Mouse (Mus musculus) CH12.LX (cell line): ENCODE measurements around the gene Lactbl1. TPM values are rescaled to one million over a fixed set of nuclear protein-coding genes. Genes with fewer than 3 reads are reported as not detected.
A peak's percentile ranks its signal among the peaks of the same experiment; 100 is the strongest.

Experiments
- DNase-seq: peaks from one replicate; pipeline ENCODE4 v3.0.0-alpha.2; 2013; ENCODE audit errors: extremely low read depth
- H3K27ac ChIP-seq: 2 replicates; pipeline ENCODE4 v1.5.1; 2012; ENCODE audit warnings: low read depth, mild to moderate bottlenecking, control low read depth, moderate library complexity; ENCODE audit not compliant: insufficient read depth
- H3K27me3 ChIP-seq: replicated peaks from 2 replicates; pipeline ENCODE3; 2012; ENCODE audit warnings: inconsistent platforms
- H3K36me3 ChIP-seq, 2 experiments: replicated peaks in 1 of 2; 2 replicates each; pipeline versions ENCODE3 to v1.6.1; 2012; ENCODE audit warnings: inconsistent platforms in 1 of 2, low read length in 1 of 2, mild to moderate bottlenecking in 1 of 2, mixed read lengths in 1 of 2, moderate library complexity in 1 of 2; ENCODE audit not compliant: control insufficient read depth in 1 of 2, insufficient read depth in 1 of 2
- H3K4me1 ChIP-seq, 2 experiments: 2 replicates each; pipeline ENCODE4 v1.6.1; 2012; ENCODE audit warnings: inconsistent platforms in 1 of 2, moderate library complexity in 1 of 2; ENCODE audit not compliant: insufficient read depth in 2 of 2, control insufficient read depth in 1 of 2
- H3K4me2 ChIP-seq: 2 replicates; pipeline ENCODE4 v1.6.1; 2012; ENCODE audit warnings: low read depth, mild to moderate bottlenecking, control low read depth; ENCODE audit not compliant: poor library complexity, insufficient read depth, severe bottlenecking
- H3K4me3 ChIP-seq, 3 experiments: fragments of 150-350 bp in 1 of 3; sonication (generic) in 1 of 3; replicated peaks in 1 of 3; 2 replicates each; pipeline versions ENCODE3 to v1.5.1; 2011 to 2012; ENCODE audit warnings: low read depth in 2 of 3, low read length in 2 of 3, mild to moderate bottlenecking in 2 of 3, moderate library complexity in 2 of 3, control low read depth in 1 of 3, improper control_type of control experiment in 1 of 3, inconsistent platforms in 1 of 3, mixed read lengths in 1 of 3; ENCODE audit not compliant: poor library complexity in 1 of 3
- H3K79me2 ChIP-seq: replicated peaks from 2 replicates; pipeline ENCODE4 v1.6.1; 2012; ENCODE audit warnings: mild to moderate bottlenecking, moderate library complexity; ENCODE audit not compliant: control insufficient read depth, poor library complexity, insufficient read depth, severe bottlenecking; ENCODE audit errors: extremely low read depth
- H3K9ac ChIP-seq: 2 replicates; pipeline ENCODE4 v1.6.1; 2012; ENCODE audit warnings: low read depth, mild to moderate bottlenecking, control low read depth, moderate library complexity; ENCODE audit not compliant: insufficient read depth
- H3K9me3 ChIP-seq: replicated peaks from 2 replicates; pipeline ENCODE3; 2012; ENCODE audit warnings: low read length, inconsistent platforms, mixed read lengths
- BHLHE40 ChIP-seq: IDR thresholded peaks from 2 replicates; pipeline ENCODE4 v1.6.1; 2011; ENCODE audit warnings: mild to moderate bottlenecking, low read depth, low read length, improper control_type of control experiment
- CHD1 ChIP-seq: IDR thresholded peaks from 2 replicates; pipeline ENCODE4 v1.6.1; 2012; ENCODE audit warnings: low read depth, low read length, improper control_type of control experiment, inconsistent platforms
- CHD2 ChIP-seq: IDR thresholded peaks from 2 replicates; pipeline ENCODE4 v1.6.1; 2011; ENCODE audit warnings: low read length, improper control_type of control experiment
- CTCF ChIP-seq, 2 experiments: IDR thresholded peaks in 1 of 2; conservative IDR thresholded peaks in 1 of 2; 2 replicates each; pipeline ENCODE4 v1.5.1; 2011 to 2012; ENCODE audit warnings: low read depth in 2 of 2, low read length in 2 of 2, improper control_type of control experiment in 1 of 2, inconsistent platforms in 1 of 2, mild to moderate bottlenecking in 1 of 2, moderate library complexity in 1 of 2
- E2F4 ChIP-seq: IDR thresholded peaks from 2 replicates; pipeline ENCODE4 v1.6.1; 2011; ENCODE audit warnings: low read depth, low read length, improper control_type of control experiment; ENCODE audit not compliant: insufficient replicate concordance
- ELF1 ChIP-seq: IDR thresholded peaks from 2 replicates; pipeline ENCODE4 v1.6.1; 2014; ENCODE audit warnings: low read depth, mild to moderate bottlenecking, inconsistent platforms, low read length, improper control_type of control experiment
- EP300 ChIP-seq: IDR thresholded peaks from 2 replicates; pipeline ENCODE4 v1.6.1; 2011; ENCODE audit warnings: low read length, improper control_type of control experiment
- ETS1 ChIP-seq: conservative IDR thresholded peaks from 2 replicates; pipeline ENCODE4 v1.6.1; 2012; ENCODE audit warnings: low read depth, mild to moderate bottlenecking, inconsistent platforms, low read length, improper control_type of control experiment, moderate library complexity
- GABPA ChIP-seq: IDR thresholded peaks from 2 replicates; pipeline ENCODE4 v1.6.1; 2012; ENCODE audit warnings: low read depth, low read length, improper control_type of control experiment, inconsistent platforms; ENCODE audit not compliant: insufficient replicate concordance
- HCFC1 ChIP-seq: IDR thresholded peaks from 2 replicates; pipeline ENCODE4 v1.6.1; 2012; ENCODE audit warnings: low read depth, mild to moderate bottlenecking, inconsistent platforms, low read length, improper control_type of control experiment
- IRF4 ChIP-seq: IDR thresholded peaks from 2 replicates; pipeline ENCODE4 v1.6.1; 2014; ENCODE audit warnings: low read depth, mild to moderate bottlenecking, inconsistent platforms, low read length, improper control_type of control experiment
- JUN ChIP-seq: IDR thresholded peaks from 2 replicates; pipeline ENCODE4 v1.6.1; 2011; ENCODE audit warnings: low read depth, mild to moderate bottlenecking, low read length, improper control_type of control experiment, moderate library complexity; ENCODE audit not compliant: insufficient read depth
- JUND ChIP-seq: conservative IDR thresholded peaks from 2 replicates; pipeline ENCODE4 v1.6.1; 2011; ENCODE audit warnings: low read depth, low read length, improper control_type of control experiment
- KAT2A ChIP-seq: IDR thresholded peaks from 2 replicates; pipeline ENCODE4 v1.6.1; 2012; ENCODE audit warnings: low read length, improper control_type of control experiment, inconsistent platforms; ENCODE audit not compliant: insufficient replicate concordance
- MAFK ChIP-seq: IDR thresholded peaks from 2 replicates; pipeline ENCODE4 v1.6.1; 2011; ENCODE audit warnings: low read length, improper control_type of control experiment; ENCODE audit not compliant: insufficient replicate concordance
- MAX ChIP-seq: IDR thresholded peaks from 2 replicates; pipeline ENCODE4 v1.6.1; 2011; ENCODE audit warnings: low read length, improper control_type of control experiment
- MAZ ChIP-seq: IDR thresholded peaks from 2 replicates; pipeline ENCODE4 v1.6.1; 2012; ENCODE audit warnings: low read depth, mild to moderate bottlenecking, inconsistent platforms, low read length, improper control_type of control experiment, moderate library complexity
- MEF2A ChIP-seq: IDR thresholded peaks from 2 replicates; pipeline ENCODE4 v1.6.1; 2014; ENCODE audit warnings: low read depth, mild to moderate bottlenecking, inconsistent platforms, low read length, improper control_type of control experiment, borderline replicate concordance
- MXI1 ChIP-seq: IDR thresholded peaks from 2 replicates; pipeline ENCODE4 v1.6.1; 2011; ENCODE audit warnings: mild to moderate bottlenecking, low read depth, low read length, improper control_type of control experiment
- MYC ChIP-seq: IDR thresholded peaks from 2 replicates; pipeline ENCODE4 v1.6.1; 2011; ENCODE audit warnings: low read depth, mild to moderate bottlenecking, improper control_type of control experiment, low read length
- NELFE ChIP-seq: IDR thresholded peaks from 2 replicates; pipeline ENCODE4 v1.6.1; 2011; ENCODE audit warnings: low read depth, low read length, improper control_type of control experiment
- NRF1 ChIP-seq: IDR thresholded peaks from 2 replicates; pipeline ENCODE4 v1.6.1; 2014; ENCODE audit warnings: low read depth, mild to moderate bottlenecking, inconsistent platforms, low read length, improper control_type of control experiment, moderate library complexity
- PAX5 ChIP-seq: IDR thresholded peaks from 2 replicates; pipeline ENCODE4 v1.6.1; 2012; ENCODE audit warnings: low read length, inconsistent platforms, mixed read lengths
- POLR2A ChIP-seq: IDR thresholded peaks from 2 replicates; pipeline ENCODE4 v1.6.1; 2011; ENCODE audit warnings: low read depth, mild to moderate bottlenecking, improper control_type of control experiment, low read length
- POLR2AphosphoS2 ChIP-seq: IDR thresholded peaks from 2 replicates; pipeline ENCODE4 v1.6.1; 2011; ENCODE audit warnings: low read depth, low read length, improper control_type of control experiment
- RAD21 ChIP-seq: IDR thresholded peaks from 2 replicates; pipeline ENCODE4 v1.6.1; 2011; ENCODE audit warnings: low read depth, mild to moderate bottlenecking, low read length, improper control_type of control experiment, moderate library complexity
- RCOR1 ChIP-seq: conservative IDR thresholded peaks from 2 replicates; pipeline ENCODE4 v1.6.1; 2012; ENCODE audit warnings: low read depth, mild to moderate bottlenecking, inconsistent platforms, low read length, improper control_type of control experiment
- SIN3A ChIP-seq: IDR thresholded peaks from 2 replicates; pipeline ENCODE4 v1.6.1; 2012; ENCODE audit warnings: low read length, improper control_type of control experiment, inconsistent platforms
- SMC3 ChIP-seq: IDR thresholded peaks from 2 replicates; pipeline ENCODE4 v1.6.1; 2011; ENCODE audit warnings: low read depth, low read length, improper control_type of control experiment
- TBP ChIP-seq: conservative IDR thresholded peaks from 2 replicates; pipeline ENCODE4 v1.6.1; 2011; ENCODE audit warnings: low read depth, low read length, improper control_type of control experiment
- TCF12 ChIP-seq: IDR thresholded peaks from 2 replicates; pipeline ENCODE4 v1.6.1; 2014; ENCODE audit warnings: low read depth, mild to moderate bottlenecking, inconsistent platforms, low read length, improper control_type of control experiment
- UBTF ChIP-seq: IDR thresholded peaks from 2 replicates; pipeline ENCODE4 v1.6.1; 2012; ENCODE audit warnings: low read depth, mild to moderate bottlenecking, inconsistent platforms, low read length, improper control_type of control experiment, moderate library complexity
- USF1 ChIP-seq: IDR thresholded peaks from 2 replicates; pipeline ENCODE4 v1.6.1; 2014; ENCODE audit warnings: low read depth, mild to moderate bottlenecking, inconsistent platforms, low read length, improper control_type of control experiment
- USF2 ChIP-seq: conservative IDR thresholded peaks from 2 replicates; pipeline ENCODE4 v1.6.1; 2011; ENCODE audit warnings: low read depth, low read length, improper control_type of control experiment
- ZC3H11A ChIP-seq: IDR thresholded peaks from 2 replicates; pipeline ENCODE4 v1.6.1; 2012; ENCODE audit warnings: low read depth, mild to moderate bottlenecking, inconsistent platforms, low read length, improper control_type of control experiment
- ZKSCAN1 ChIP-seq: IDR thresholded peaks from 2 replicates; pipeline ENCODE4 v1.6.1; 2012; ENCODE audit warnings: low read depth, inconsistent platforms, low read length, improper control_type of control experiment, borderline replicate concordance
- ZMIZ1 ChIP-seq: IDR thresholded peaks from 2 replicates; pipeline ENCODE4 v1.6.1; 2012; ENCODE audit warnings: low read depth, mild to moderate bottlenecking, inconsistent platforms, low read length, improper control_type of control experiment
- ZNF384 ChIP-seq: IDR thresholded peaks from 2 replicates; pipeline ENCODE4 v1.6.1; 2012; ENCODE audit warnings: low read depth, low read length, improper control_type of control experiment, inconsistent platforms
- dilution Hi-C: fragments of 300-500 bp; cut with MboI; formaldehyde crosslinking; loops from 2 replicates; pipeline ENCODE4 v1.14.3; 2020; ENCODE audit warnings: low sequenced_read_pairs; ENCODE audit not compliant: extremely low pct_unique_long_range_greater_than_20kb, extremely low pct_ligation_motif_present
- in situ Hi-C: fragments of 300-500 bp; cut with MboI; formaldehyde crosslinking; loops from 3 replicates; pipeline ENCODE4 v1.14.3; 2019; ENCODE audit warnings: low sequenced_read_pairs, low pct_ligation_motif_present, low pct_unique_long_range_greater_than_20kb, mixed read lengths
- polyA plus RNA-seq: library from polyadenylated mRNA; unstranded; fragments of >175 nt; gene quantifications from 2 replicates; pipeline ENCODE4 v1.2.1, GENCODE M21; 2012; ENCODE audit warnings: low read depth; ENCODE audit not compliant: insufficient read length
- total RNA-seq, 2 experiments: library from RNA; depleted of rRNA; stranded (reverse); fragments of 300-350 nt in 1 of 2; fragments of >200 nt in 1 of 2; gene quantifications; 2 replicates each; pipeline ENCODE4 v1.2.3; 2012 to 2014

Gene Lactbl1
- total and polyA plus RNA-seq, 3 experiments = not detected

- peak within 1 kb of the TSS; percentile 96 for H3K4me2 ChIP-seq
- peaks cover 7 to 21% of the 10 kb centered on the region in 2 experiments for H3K4me1 ChIP-seq
- H3K9me3 ChIP-seq = no peaks in the 10 kb centered on the region
- no peak for TF ChIP-seq UBTF
- TF ChIP-seq ETS1 = no peak
- peak; percentile 61; the same call in 1 of the 2 replicates for TF ChIP-seq MEF2A
- TF ChIP-seq NRF1 = peak; percentile 90
- TF ChIP-seq JUN = no peak
- TF ChIP-seq BHLHE40 = peak; percentile 62
- TF ChIP-seq CTCF (conservative IDR thresholded peaks at IDR 0.05 in 1 of 2, IDR thresholded peaks at IDR 0.05 in 1 of 2; ENCODE audit: low read depth in 2 of 2, low read length in 2 of 2) = peak; percentile 43 to 88; a peak in 3 of 4 replicates
- TF ChIP-seq POLR2A = peak; percentile 78
- no peak for TF ChIP-seq ZKSCAN1
- TF ChIP-seq SMC3 = no peak; the same call in 1 of the 2 replicates
- no peak for TF ChIP-seq CHD1
- peak; percentile 77; the same call in 1 of the 2 replicates for TF ChIP-seq MYC
- peak; percentile 69; the same call in 1 of the 2 replicates for TF ChIP-seq POLR2AphosphoS2
- 0 out of 2 replicates have a peak, but pooled peaks have one; percentile 50 for TF ChIP-seq KAT2A
- peak; percentile 84 for TF ChIP-seq HCFC1
- no peak for TF ChIP-seq RAD21
- no peak for TF ChIP-seq PAX5
- no peak for TF ChIP-seq JUND
- no peak for TF ChIP-seq USF1
- TF ChIP-seq TCF12 = peak; percentile 90
- TF ChIP-seq E2F4 = no peak
- TF ChIP-seq EP300 = no peak
- peak; percentile 48; the same call in 1 of the 2 replicates for TF ChIP-seq MXI1
- TF ChIP-seq SIN3A = peak; percentile 68
- no peak for TF ChIP-seq ZC3H11A
- peak; percentile 82 for TF ChIP-seq ZMIZ1
- peak; percentile 89 for TF ChIP-seq NELFE
- 0 out of 2 replicates have a peak, but pooled peaks have one; percentile 43 for TF ChIP-seq MAZ
- no peak for TF ChIP-seq USF2
- no peak for TF ChIP-seq MAFK
- peak; percentile 72 for TF ChIP-seq ELF1
- TF ChIP-seq ZNF384 = no peak; the same call in 1 of the 2 replicates
- peak; percentile 75; the same call in 1 of the 2 replicates for TF ChIP-seq IRF4
- TF ChIP-seq CHD2 = no peak
- peak; percentile 88 for TF ChIP-seq GABPA
- TF ChIP-seq RCOR1 = 0 out of 2 replicates have a peak, but pooled peaks have one; percentile 21
- TF ChIP-seq MAX = peak; percentile 77; the same call in 1 of the 2 replicates
- 0 out of 2 replicates have a peak, but pooled peaks have one; percentile 25 for TF ChIP-seq TBP
- H3K27me3 ChIP-seq = no peaks in the 10 kb centered on the region
- H3K27ac ChIP-seq = peak within 1 kb of the TSS; percentile 29; the same call in 1 of the 2 replicates
- DNase-seq = peak; percentile 91
- peaks cover 47% of the 10 kb centered on the region for H3K79me2 ChIP-seq
- peak within 1 kb of the TSS; percentile 99 for H3K9ac ChIP-seq
- H3K36me3 ChIP-seq = peaks cover 0 to 12% of the 10 kb centered on the region in 2 experiments
- dilution Hi-C loops (no loop called here), in situ Hi-C loops (loop anchor here (25.0 kb wide), 1 partner anchor 365 kb away; the partner anchor contains the start of gene Tcea3)
- H3K4me3 ChIP-seq = peak within 1 kb of the TSS; percentile 67 to 86 (median 83)
These were observed 19.9 kb upstream of the Lactbl1 start, which contains the start of gene Kdm1a for GRCm38 (mm10) chr4:136602568-136602967. TSS of gene Kdm1a (minus strand) at chr4:136602723.
